Mouse (Mus musculus) liver, embryonic 14.5 days (tissue): ENCODE data around the gene Gm47995.

ENCODE experiments used
- CTCF ChIP-seq: IDR thresholded peaks from 2 replicates; pipeline ENCODE4 v1.5.1; 2016; ENCODE audit warnings: antibody characterized with exemption, low read depth, control low read depth
- EP300 ChIP-seq: IDR thresholded peaks from 2 replicates; pipeline ENCODE4 v1.6.1; 2016; ENCODE audit warnings: antibody characterized with exemption, low read depth

- no peak for TF ChIP-seq CTCF
- no peak for TF ChIP-seq EP300
These were observed 17.7 kb downstream of the Gm47995 start for GRCm38 (mm10) chr1:151215985-151216384.
